Mouse (Mus musculus): ENCODE data around the gene Vmn2r33.
"Not testable (repeated sequence)": the region's sequence is repeated elsewhere in the genome, so short reads cannot be mapped to it uniquely, and the experiment has no call there.

Vmn2r33 gene

GRCm38 (mm10) chr7:7566686-7567085, at the start of gene Vmn2r33:
TSS of gene Vmn2r33 (minus strand) at chr7:7566786.
- in situ Hi-C loops (cut with MboI; ENCODE audit: low sequenced_read_pairs): not testable (repeated sequence)

All from CH12F3 (cell line).